In the genomic region with DNA sequence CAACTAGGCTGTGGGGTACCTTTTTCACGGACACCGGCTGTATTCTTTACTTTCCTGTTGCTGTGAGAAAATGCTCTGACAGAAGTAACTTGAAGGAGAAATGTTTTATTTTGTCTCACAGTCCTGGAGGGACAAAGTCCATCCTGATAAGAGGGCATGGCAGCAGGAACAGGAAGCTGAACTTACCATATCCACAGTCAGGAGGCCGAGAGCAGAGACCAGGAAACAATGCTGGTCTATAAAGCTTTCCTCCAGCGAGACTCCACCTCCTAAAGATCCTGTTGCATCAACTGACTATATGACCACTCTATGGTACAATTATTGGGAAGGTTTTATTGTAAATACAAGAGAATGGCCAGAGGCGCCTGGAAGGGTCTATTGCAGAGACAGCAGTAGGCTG, we compare ENCODE assay signal across 29 mouse cellular contexts. TPM values are rescaled to one million over a fixed set of nuclear protein-coding genes. Genes with fewer than 3 reads are reported as not detected.
DNase-seq lines count a peak whose midpoint lies in the region; ATAC-seq and TF ChIP-seq lines count a peak whose summit lies in the region.
"Had no signal": no experiment of that assay in that cellular context is flagged by ENCODE, and none has a peak within 500 bp of the region (broad histone marks: within the 10 kb centered on the region; RNA-seq: fewer than 3 reads in every experiment).

No protein-coding gene starts in this region.

- no peak for TF ChIP-seq EP300 in MEL (IDR thresholded peaks at IDR 0.05; ENCODE audit: low read depth in 1 of 2, low read length in 2 of 2)

- no peak overlapping the region for H3K27ac ChIP-seq in MEL (ENCODE audit: control insufficient read depth, low read depth, low read length)
- H3K27ac ChIP-seq in intestine, embryonic 15.5 days = peak overlapping the region; percentile 84
- peak overlapping the region; percentile 91 for H3K27ac ChIP-seq in small intestine, adult 2 months (ENCODE audit: insufficient read depth, low read depth, low read length)
- H3K27ac ChIP-seq in layer of hippocampus, adult 2 months = no peak overlapping the region
- H3K27ac ChIP-seq: forebrain, embryonic 10.5 days; forebrain, embryonic 13.5 days; heart, adult 2 months; heart, embryonic 10.5 days; heart, embryonic 13.5 days; hindbrain, embryonic 14.5 days; hindbrain, postnatal 0 days had no signal

- H3K9me3 ChIP-seq in MEL (replicated peaks; ENCODE audit: insufficient read depth, low read length) = no peaks in the 10 kb centered on the region
- H3K9me3 ChIP-seq in intestine, embryonic 15.5 days = no peaks in the 10 kb centered on the region
- H3K9me3 ChIP-seq: forebrain, embryonic 13.5 days; heart, embryonic 10.5 days had no signal

- no peaks in the 10 kb centered on the region for H3K27me3 ChIP-seq in MEL (ENCODE audit: control insufficient read depth in 1 of 2, insufficient read depth in 2 of 2, low read length in 2 of 2)
- H3K27me3 ChIP-seq in intestine, embryonic 15.5 days (replicated peaks) = no peaks in the 10 kb centered on the region
- no peaks in the 10 kb centered on the region for H3K27me3 ChIP-seq in small intestine, adult 2 months (ENCODE audit: control insufficient read depth, insufficient read depth, low read length)
- H3K27me3 ChIP-seq: forebrain, embryonic 13.5 days; heart, embryonic 13.5 days had no signal

- peaks cover 0 to 9% of the 10 kb centered on the region in 2 experiments; a peak in 2 of 4 replicates for H3K36me3 ChIP-seq in MEL (ENCODE audit: control insufficient read depth in 1 of 2, insufficient read depth in 2 of 2, low read length in 2 of 2)
- peaks cover 5% of the 10 kb centered on the region for H3K36me3 ChIP-seq in intestine, embryonic 15.5 days
- peaks cover 6% of the 10 kb centered on the region for H3K36me3 ChIP-seq in small intestine, adult 2 months (ENCODE audit: control insufficient read depth, insufficient read depth, low read length)

- 60% methylated on average over 5 of the region's 5 CpGs for WGBS in intestine, embryonic 15.5 days
- WGBS in small intestine, adult 2 months = 25% methylated on average over 5 of the region's 5 CpGs

- peak; percentile 62 for ATAC-seq in intestine, embryonic 15.5 days
- ATAC-seq: activated CD4-positive, CD25-positive, alpha-beta regulatory T cell, adult 4 months; CD4-positive, CD25-positive, alpha-beta regulatory T cell, adult 4 months; forebrain, embryonic 13.5 days; forebrain, postnatal 0 days; hindbrain, postnatal 0 days had no signal

- peaks cover 5 to 12% of the 10 kb centered on the region in 2 experiments for H3K4me1 ChIP-seq in MEL (ENCODE audit: control insufficient read depth in 1 of 2, insufficient read depth in 2 of 2, low read length in 2 of 2)
- H3K4me1 ChIP-seq in intestine, embryonic 15.5 days (replicated peaks) = no peaks in the 10 kb centered on the region
- peaks cover 16% of the 10 kb centered on the region; the same call in 1 of the 2 replicates for H3K4me1 ChIP-seq in small intestine, adult 2 months (ENCODE audit: control insufficient read depth, insufficient read depth, insufficient read length, low read length)
- H3K4me1 ChIP-seq: forebrain, embryonic 10.5 days; forebrain, embryonic 13.5 days had no signal

- no peak overlapping the region for H3K9ac ChIP-seq in MEL (ENCODE audit: control insufficient read depth, low read depth, low read length, poor library complexity, severe bottlenecking)
- no peak overlapping the region for H3K9ac ChIP-seq in intestine, embryonic 15.5 days
- H3K9ac ChIP-seq: forebrain, embryonic 13.5 days; forebrain, postnatal 0 days; heart, embryonic 13.5 days; hindbrain, embryonic 14.5 days had no signal

- TF ChIP-seq CTCF in MEL (IDR thresholded peaks at IDR 0.05 in 2 of 3, conservative IDR thresholded peaks at IDR 0.05 in 1 of 3; ENCODE audit: control insufficient read depth in 1 of 3, insufficient read depth in 1 of 3, low read depth in 2 of 3, low read length in 3 of 3, poor library complexity in 1 of 3, severe bottlenecking in 1 of 3) = no peak
- no peak for TF ChIP-seq CTCF in small intestine, adult 2 months (IDR thresholded peaks at IDR 0.05; ENCODE audit: extremely low read depth, insufficient read length, insufficient replicate concordance, low read depth, low read length)
- no peak for TF ChIP-seq CTCF in layer of hippocampus, adult 2 months (conservative IDR thresholded peaks at IDR 0.05)

- no peak for DNase-seq in MEL (ENCODE audit: low read depth, low spot score)
- no peak for DNase-seq in cerebellum, adult 11-12 months
- no peak for DNase-seq in thymus, postnatal 36 days
- no peak for DNase-seq in layer of hippocampus, adult 2 months (ENCODE audit: low spot score in 2 of 2)
- DNase-seq: adrenal gland, adult 8-10 months; adrenal gland, postnatal 25 days; cerebellum, adult 18-20 months; cerebellum, adult 9-10 months; cerebellum, postnatal 14 days; forebrain, postnatal 0 days; gastrocnemius, postnatal 25 days; heart, adult 2 months; heart, postnatal 14 days; heart, postnatal 4 days had no signal

- H3K4me2 ChIP-seq in intestine, embryonic 15.5 days (replicated peaks) = 0 out of 2 replicates have a peak overlapping the region, but pooled peaks have one; percentile 14
- H3K4me2 ChIP-seq: forebrain, embryonic 13.5 days; heart, embryonic 13.5 days; hindbrain, embryonic 14.5 days had no signal

- no peak for TF ChIP-seq POLR2A in MEL (IDR thresholded peaks at IDR 0.05; ENCODE audit: control insufficient read depth in 1 of 2, insufficient read depth in 1 of 2, low read depth in 1 of 2, low read length in 2 of 2, poor library complexity in 1 of 2)
- TF ChIP-seq POLR2A in small intestine, adult 2 months (IDR thresholded peaks at IDR 0.05; ENCODE audit: low read depth, low read length) = no peak

- TF ChIP-seq RAD21 in MEL (IDR thresholded peaks at IDR 0.05; ENCODE audit: low read depth, low read length) = no peak

- no peak overlapping the region for H3K4me3 ChIP-seq in MEL (ENCODE audit: control insufficient read depth in 1 of 2, insufficient read depth in 1 of 2, low read depth in 2 of 2, low read length in 2 of 2)
- H3K4me3 ChIP-seq in intestine, embryonic 15.5 days (replicated peaks) = no peak overlapping the region
- no peak overlapping the region for H3K4me3 ChIP-seq in small intestine, adult 2 months (ENCODE audit: low read depth, low read length)
- H3K4me3 ChIP-seq in layer of hippocampus, adult 2 months = no peak overlapping the region
- H3K4me3 ChIP-seq: forebrain, embryonic 10.5 days; forebrain, embryonic 13.5 days; heart, adult 2 months; heart, embryonic 10.5 days; heart, embryonic 13.5 days had no signal

- H3K79me2 ChIP-seq in MEL (ENCODE audit: control insufficient read depth, insufficient read depth, low read length, poor library complexity) = no peaks in the 10 kb centered on the region

TF ChIP-seq in MEL, 35 proteins besides CTCF, POLR2A, EP300 and RAD21:
- 0 out of 2 replicates have a peak, but pooled peaks have one; percentile 5 for TF ChIP-seq GATA1 (IDR thresholded peaks at IDR 0.05; ENCODE audit: low read depth, low read length)
- TF ChIP-seq ZMIZ1 (IDR thresholded peaks at IDR 0.05; ENCODE audit: low read depth, low read length) = no peak
- TF ChIP-seq TAL1 (IDR thresholded peaks at IDR 0.05; ENCODE audit: low read length) = no peak
TF ChIP-seq in MEL: peak in this region for 1.

RNA-seq across cellular contexts. Expression of a gene that starts 14.5 kb away (rescaled TPM):
- total RNA-seq in MEL (2012; rRNA removed) = 0.08 TPM in 1 of 2 replicates, not detected in the other
- polyA plus RNA-seq in MEL (2012; ENCODE audit: insufficient read depth in 1 of 2, insufficient read length in 2 of 2, low read depth in 1 of 2, low replicate concordance in 2 of 2, missing spikeins in 1 of 2) = under 1 TPM in 1 of 2 experiments, not detected in 1; 0.38 TPM
- polyA plus RNA-seq in intestine, embryonic 15.5 days (2015; fragmentation: Nextera tagmentation; extraction: Ambion mirVana) = 0.95 and 1.2 TPM in 2 replicates
- polyA plus RNA-seq in small intestine, adult 2 months (2012; rRNA removed) = 0.46 and 0.77 TPM in 2 replicates
- under 1 TPM; 0.49 to 0.56 TPM for total RNA-seq in layer of hippocampus, adult 2 months (2021)
- total RNA-seq: forebrain, postnatal 0 days; gastrocnemius, adult 8-10 months; gastrocnemius, postnatal 25 days; heart, adult 2 months; heart, postnatal 14 days had no signal
- polyA plus RNA-seq: activated CD4-positive, CD25-positive, alpha-beta regulatory T cell, adult 4 months; brain, embryonic 14.5 days; C2C12; CD4-positive, CD25-positive, alpha-beta regulatory T cell, adult 4 months; embryonic facial prominence, embryonic 11.5 days; forebrain, embryonic 10.5 days; forebrain, embryonic 13.5 days; heart, embryonic 10.5 days; heart, embryonic 13.5 days; hindbrain, embryonic 11.5 days; hindbrain, embryonic 14.5 days had no signal

RNA-seq across cellular contexts. Expression of a gene that starts 42.8 kb away (rescaled TPM):
- 1.7 and 2.5 TPM in 2 replicates for total RNA-seq in MEL (2012; rRNA removed)
- polyA plus RNA-seq in MEL (2012; ENCODE audit: insufficient read depth in 1 of 2, insufficient read length in 2 of 2, low read depth in 1 of 2, low replicate concordance in 2 of 2, missing spikeins in 1 of 2) = 10 to 100 TPM in 1 of 2 experiments, not detected in 1; 23.7 TPM
- polyA plus RNA-seq in intestine, embryonic 15.5 days (2015; fragmentation: Nextera tagmentation; extraction: Ambion mirVana) = 13.1 and 18.1 TPM in 2 replicates
- polyA plus RNA-seq in small intestine, adult 2 months (2012; rRNA removed) = 39.3 and 109 TPM in 2 replicates
- total RNA-seq in layer of hippocampus, adult 2 months (2021) = 10 to 100 TPM; 43.4 to 44.8 TPM

Comparison
In these comparisons a context has a peak if more than half of its experiments do, and no peak if none do; other contexts are left out.
1. H3K27ac ChIP-seq: peak in intestine, embryonic 15.5 days (single experiment) and small intestine, adult 2 months (single experiment); none in MEL (single experiment) and layer of hippocampus, adult 2 months (single experiment).